Mouse (Mus musculus) cortical plate, adult 2 months (tissue): ENCODE data around the gene Arrdc5.

Experiments used
- CTCF ChIP-seq: fragments of 200-500 bp; IDR thresholded peaks from 2 replicates; pipeline ENCODE4 v1.5.1; 2011; ENCODE audit warnings: mild to moderate bottlenecking, control low read depth, low read length; ENCODE audit not compliant: insufficient read depth; ENCODE audit errors: extremely low read depth
- POLR2A ChIP-seq: fragments of 200-500 bp; IDR thresholded peaks from 2 replicates; pipeline ENCODE4 v1.6.1; 2011; ENCODE audit warnings: mild to moderate bottlenecking, low read length, control low read depth; ENCODE audit not compliant: insufficient read depth; ENCODE audit errors: extremely low read depth

DNA sequence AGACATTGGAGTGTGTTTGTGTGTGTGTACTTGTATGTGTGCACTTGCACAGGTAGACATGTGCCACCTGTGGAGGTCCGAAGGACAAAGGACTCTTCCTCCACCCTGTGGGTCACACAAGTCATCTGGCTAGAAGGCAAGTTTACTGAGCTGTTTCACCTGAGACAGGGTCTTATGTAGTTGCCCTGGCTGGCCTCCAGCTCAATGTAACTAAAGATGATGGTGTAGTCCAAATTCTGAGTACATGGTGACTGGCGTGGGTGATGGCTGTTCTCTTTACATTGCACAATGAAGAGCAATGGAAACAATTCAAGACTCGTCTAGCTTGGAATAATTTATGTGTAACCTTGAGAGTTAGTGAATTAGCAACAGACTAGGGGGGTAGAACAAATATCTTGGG lies 24.3 kb upstream of the Arrdc5 start:
- no peak for TF ChIP-seq CTCF
- no peak for TF ChIP-seq POLR2A
